1 mouse cellular context compared by ENCODE assay signal in the genomic region with DNA sequence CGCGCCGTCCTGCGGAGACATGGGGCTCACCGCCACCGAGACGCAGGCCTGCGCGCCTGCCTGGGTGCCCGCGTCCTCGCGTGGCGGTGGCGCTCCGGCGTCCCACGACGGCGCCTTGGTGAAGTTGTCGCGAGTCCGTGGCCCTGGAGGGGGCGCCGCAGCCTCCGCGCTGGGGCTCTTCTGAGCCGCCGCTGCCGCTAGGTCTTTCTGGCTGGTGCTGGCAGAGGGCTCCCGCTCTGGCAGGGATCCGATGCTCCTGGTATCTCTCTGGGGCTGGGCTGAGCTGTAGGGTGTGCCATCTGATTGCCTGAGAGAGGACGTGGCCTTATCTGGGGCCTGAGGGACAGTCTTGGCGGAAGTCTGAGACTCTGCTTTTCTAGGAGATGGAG.
TF ChIP-seq lines count a peak whose summit lies in the region.

No protein-coding gene starts in this region.

TF ChIP-seq in ES-E14, 5 proteins besides CTCF, POLR2A, EP300 and RAD21:
- no peak for TF ChIP-seq MAFK (IDR thresholded peaks at IDR 0.05; ENCODE audit: insufficient read depth, low read depth, low read length)
- TF ChIP-seq HCFC1 (IDR thresholded peaks at IDR 0.05; ENCODE audit: borderline replicate concordance, insufficient read depth, low read length) = no peak
- TF ChIP-seq ZNF384 (IDR thresholded peaks at IDR 0.05; ENCODE audit: low read depth, low read length) = no peak
- TF ChIP-seq ZC3H11A (IDR thresholded peaks at IDR 0.05; ENCODE audit: borderline replicate concordance, low read depth, low read length) = no peak
